Mouse (Mus musculus) adrenal gland, adult 2 months (tissue): ENCODE results near the gene Gpr4. TPM values are rescaled to one million over a fixed set of nuclear protein-coding genes. Genes with fewer than 3 reads are reported as not detected.
A peak's percentile ranks its signal among the peaks of the same experiment; 100 is the strongest.

ENCODE experiments used
- DNase-seq: peaks from one replicate; pipeline ENCODE4 v3.0.0; 2021
- microRNA-seq, 2 experiments: library from miRNA; unstranded; fragments of <30 nt; microRNA quantifications; one replicate each; pipeline ENCODE4 v1.2.0; 2021
- polyA plus RNA-seq: library from polyadenylated mRNA; depleted of rRNA; stranded (reverse); fragments of >200 nt; gene quantifications from 2 replicates; pipeline ENCODE4 v1.2.3, GENCODE M21; 2012; rRNA removed
- total RNA-seq, 2 experiments: library from RNA; stranded (reverse); gene quantifications; 2 replicates each; pipeline ENCODE4 v1.2.3; 2021

The Gpr4 gene
- total and polyA plus RNA-seq, 3 experiments, result 6.4 to 20.4 (median 11.8) TPM

DNA sequence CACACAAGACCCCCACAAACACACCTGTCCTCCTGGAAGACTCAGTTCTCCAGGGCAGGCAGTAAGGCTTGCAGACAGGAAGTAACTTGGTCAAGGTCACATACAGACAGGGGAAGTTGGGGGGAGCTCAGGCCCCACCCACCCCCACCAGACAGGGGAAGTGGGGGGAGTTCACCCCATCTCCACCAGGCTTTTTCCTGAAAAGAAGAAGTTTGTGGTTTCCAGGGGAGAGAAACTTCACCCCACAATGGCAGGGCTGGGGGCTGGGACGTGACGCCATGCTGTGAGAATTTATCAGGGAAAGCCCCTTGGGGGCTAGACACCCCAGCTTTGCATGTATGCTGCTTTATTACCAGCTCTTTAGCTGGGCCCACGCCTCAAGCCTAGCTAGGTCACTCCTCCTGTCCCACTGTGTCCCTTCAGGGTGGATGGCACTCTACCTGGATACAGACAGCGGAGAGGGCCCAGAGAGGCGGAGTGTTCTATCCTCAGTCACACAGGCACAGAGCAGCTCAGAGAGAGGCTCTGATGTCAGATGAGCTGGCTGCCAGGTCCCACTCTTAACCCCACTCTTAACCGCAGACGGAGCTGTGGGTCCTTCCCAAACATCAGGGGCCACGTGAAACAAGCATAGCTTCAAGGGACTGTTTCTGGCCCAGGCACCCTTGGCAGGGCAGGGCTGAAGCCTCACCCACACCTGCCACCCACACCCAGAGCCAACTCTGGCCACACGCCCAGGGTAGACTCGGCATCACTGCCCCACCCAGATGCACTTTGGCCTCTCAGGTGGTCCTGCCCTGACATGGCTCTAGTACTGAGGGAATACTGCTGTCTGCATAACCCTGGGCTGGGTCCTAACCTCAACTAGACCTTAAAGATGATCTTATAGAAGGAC, 53.8 kb downstream of the Gpr4 start:
- peak; percentile 37 for DNase-seq

DNA sequence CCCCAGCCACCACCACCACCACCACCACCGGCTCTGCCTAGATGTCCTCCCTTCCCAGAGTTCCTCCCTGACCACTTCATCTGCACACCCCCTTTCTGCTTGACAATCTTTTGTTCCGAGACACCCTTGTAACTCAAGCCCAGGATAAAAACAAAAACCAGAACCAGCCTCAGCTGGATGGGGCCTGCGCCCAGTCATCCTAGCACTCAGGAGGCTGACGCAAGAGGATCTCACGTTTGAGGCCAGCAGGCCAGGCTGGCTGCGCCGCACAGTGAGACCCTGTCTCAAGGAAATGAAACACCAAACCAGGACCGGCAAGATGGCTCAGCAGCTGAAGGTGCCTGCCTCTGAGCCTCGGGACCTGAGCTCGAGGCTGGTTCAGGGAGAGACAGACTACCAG, 54.7 kb downstream of the Gpr4 start:
- no peak for DNase-seq

DNA sequence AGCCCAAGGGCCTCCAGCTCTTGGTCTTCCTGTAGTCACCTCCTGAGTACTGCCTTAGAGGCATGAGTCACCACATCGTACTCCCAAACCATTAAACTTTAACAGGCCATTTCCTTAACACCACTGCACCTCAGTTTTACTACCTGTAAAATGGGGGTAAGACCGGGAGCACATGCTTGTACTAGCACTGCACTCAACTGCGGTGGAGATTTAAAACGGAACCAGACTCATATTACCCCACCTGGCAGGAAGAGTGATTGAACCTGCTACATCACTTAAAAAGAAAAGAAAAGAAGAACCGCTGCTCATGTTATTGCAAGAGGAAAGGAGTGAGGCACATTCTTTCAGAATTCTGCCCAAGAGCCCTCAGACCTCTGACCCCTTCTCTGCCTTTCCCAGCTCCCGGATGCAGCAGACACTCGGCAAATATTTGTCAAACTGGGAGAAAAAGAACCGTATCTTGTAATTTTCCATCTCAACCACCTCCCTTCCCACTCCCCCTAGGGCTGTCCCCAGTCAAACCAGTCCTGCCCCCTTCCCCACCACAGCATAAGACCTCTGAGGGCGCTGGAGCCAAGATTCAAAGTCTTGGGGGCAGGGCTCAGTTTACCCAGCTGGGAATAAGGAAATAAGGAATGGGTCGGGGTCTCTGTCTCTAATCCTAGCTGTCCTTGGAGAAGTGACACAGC, 56.8 kb downstream of the Gpr4 start:
- DNase-seq, result no peak

DNA sequence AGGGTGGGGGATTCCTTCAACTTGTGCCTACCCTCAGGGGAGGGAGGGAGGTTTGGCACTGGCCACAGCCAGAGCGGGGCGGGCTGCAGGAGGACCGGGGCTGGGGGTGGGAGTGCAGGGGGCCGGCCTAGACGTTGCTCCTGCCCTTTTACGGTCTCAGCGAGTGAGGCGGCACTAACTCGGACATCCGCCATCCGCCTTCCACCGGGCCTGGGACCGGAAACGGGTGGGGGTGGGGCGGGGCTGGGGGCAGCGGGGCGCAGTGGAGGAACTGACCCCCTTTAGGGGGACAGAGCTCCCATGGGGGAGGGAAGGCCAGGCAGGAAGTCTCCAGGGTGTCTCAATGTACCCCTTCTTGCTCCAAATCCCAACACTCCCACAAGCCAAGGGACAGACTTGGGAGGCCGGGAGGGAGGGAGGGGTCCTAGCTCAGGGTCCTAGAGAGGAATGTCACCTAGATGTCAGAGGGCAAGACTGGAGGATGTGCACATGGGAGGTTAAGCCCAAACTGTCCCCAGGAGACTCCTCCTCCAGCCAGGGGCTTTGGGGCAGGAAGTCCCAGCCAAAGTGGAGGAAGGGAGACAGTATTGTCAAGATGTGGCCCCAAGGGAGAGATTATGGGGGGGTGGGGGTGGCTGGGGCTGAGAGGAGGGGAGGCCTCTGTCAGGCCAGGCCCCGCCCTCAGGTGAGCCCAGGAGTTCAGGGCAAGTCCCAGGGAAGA, 57.5 kb downstream of the Gpr4 start:
- DNase-seq, result peak; percentile 77

DNA sequence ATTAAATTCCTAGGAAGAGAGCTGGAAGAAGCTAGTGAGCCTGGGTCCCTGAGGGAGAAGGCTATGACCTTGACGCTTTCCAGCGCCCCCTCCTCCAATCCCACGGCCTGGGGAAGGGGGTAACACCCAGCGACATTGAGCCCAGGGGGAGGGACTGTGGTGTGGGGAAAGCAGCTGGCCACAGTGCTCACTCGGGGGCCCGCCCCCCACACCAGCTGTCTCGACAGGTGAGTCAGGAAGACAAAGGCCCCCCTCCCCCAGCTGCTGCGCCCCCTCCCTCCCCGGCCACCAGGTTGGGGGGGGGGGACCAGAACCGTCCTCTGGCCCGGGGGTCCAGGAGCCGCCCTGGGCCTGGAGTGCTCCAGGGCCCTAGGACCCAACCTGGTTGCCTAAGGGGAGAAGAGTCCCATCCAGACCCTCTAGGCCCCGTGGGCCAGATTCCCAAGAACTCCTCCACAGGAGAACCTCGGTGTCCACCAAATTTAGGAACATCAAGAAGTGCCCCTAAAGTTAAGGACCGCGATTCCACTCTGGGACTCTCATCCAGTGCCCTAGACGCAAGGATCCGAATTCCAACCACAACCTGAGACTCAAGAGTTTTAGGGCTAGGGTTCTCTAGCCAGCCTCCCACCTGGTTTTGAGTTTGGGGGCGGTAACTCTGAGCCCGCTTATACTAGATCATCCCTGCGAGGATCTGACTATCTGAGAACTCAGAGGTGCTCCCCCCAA, 58.3 kb downstream of the Gpr4 start:
- peak; percentile 35 for DNase-seq

DNA sequence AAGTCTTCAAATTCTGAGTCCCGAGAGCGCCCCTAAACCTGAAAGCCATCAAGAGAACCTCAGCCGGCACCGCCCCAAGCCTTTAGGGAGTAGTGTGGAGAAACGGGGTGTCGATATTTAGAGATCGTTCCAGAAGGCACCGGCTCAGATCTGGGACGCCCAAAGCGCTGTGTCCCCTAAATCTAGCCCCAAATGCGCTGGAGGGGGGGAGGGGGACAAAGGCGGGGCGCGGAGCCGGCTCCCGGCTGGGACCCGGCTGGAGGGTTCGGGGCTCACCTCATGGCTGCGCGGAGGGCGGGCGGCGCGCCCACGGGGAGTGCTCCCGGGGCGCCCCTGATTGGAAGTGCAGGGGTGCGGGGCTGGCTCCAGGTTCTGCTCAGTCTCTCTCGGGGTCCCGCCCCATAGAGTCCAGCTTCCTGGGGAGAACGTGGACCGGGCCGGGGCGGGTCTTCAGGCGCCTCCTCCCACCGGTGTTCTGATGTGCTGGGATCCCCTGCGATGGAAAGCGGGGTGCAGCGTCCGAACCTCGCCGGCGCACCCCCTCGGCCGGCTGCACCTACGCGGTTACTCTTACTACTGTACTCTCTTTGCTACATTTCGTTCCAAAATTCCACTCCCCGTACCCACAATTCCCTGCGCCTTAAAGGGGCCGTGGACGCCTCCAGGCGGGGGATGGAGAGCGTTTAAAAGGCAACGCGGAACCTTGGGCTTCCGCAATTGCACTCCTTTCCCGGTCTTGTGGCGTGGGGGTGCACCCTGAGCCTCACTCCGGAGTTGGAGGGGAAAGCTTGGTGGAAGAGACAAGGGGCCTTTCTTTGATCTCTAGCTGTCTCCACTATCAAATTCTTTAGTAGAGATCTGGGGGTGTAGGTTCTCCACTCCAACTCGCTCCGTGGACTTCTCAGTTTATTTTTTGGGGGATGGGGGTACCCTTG, 59.2 kb downstream of the Gpr4 start, which contains the start of gene Vasp:
Gene Vasp (minus strand): TSS at position 580 of the 935 bp plus-strand sequence.
- peak; percentile 92 for DNase-seq

DNA sequence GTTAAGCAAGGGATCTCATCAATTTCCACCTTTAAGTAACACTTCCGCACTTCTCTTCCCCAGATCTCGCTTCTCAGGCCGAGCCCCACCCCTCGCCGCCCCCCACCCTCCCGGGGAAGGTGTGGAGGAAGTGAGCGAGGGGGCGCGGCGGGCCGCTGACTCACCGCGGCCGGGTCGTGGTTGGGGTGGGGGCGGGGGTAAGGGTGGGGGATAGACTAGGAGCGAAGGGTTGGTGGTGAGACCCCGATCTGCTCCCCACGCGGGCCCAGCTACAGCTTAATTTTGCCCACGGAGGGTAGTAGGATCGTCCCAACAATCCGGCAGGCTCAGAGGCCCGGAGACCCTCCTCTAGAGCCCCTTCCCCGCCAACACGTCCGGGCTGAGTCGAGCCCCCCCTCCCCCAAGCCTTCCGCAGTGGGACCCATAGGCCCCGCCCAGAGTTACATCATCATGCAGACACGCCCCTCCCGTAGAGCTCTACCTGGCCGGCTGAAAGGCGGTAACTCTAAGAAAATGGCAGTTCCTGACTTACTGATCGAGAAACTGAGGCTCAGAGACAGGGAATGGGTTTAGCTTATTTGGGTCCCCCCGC, 59.9 kb downstream of the Gpr4 start:
- peak; percentile 85 for DNase-seq

Small RNAs within 50 kb of the gene (microRNA-seq; reads per million reads assigned to microRNA genes)
- gene Mir330, result 609 to 772 reads per million in 2 experiments

Other genes with a start within 250 kb of the Gpr4 start
- gene Nanos2, start 225.1 kb upstream of the Gpr4 start, total RNA-seq, result not detected
- gene Nanos2, start 225.1 kb upstream of the Gpr4 start, polyA plus RNA-seq, result not detected in 2 replicates
- gene Mypop, start 221.3 kb upstream of the Gpr4 start, total RNA-seq, result 10 to 100 TPM in 1 of 2 experiments, 1 to 10 TPM in 1; 8.9 to 16.8 TPM
- 36.5 and 39.8 TPM in 2 replicates for gene Mypop, start 221.3 kb upstream of the Gpr4 start, polyA plus RNA-seq
- gene Irf2bp1, start 208.5 kb upstream of the Gpr4 start, total RNA-seq, result 10 to 100 TPM; 36.8 to 44.3 TPM
- gene Irf2bp1, start 208.5 kb upstream of the Gpr4 start, polyA plus RNA-seq, result 74.8 and 78.3 TPM in 2 replicates
- not detected for gene Foxa3, start 189.0 kb upstream of the Gpr4 start, total RNA-seq
- 0.08 and 0.24 TPM in 2 replicates for gene Foxa3, start 189.0 kb upstream of the Gpr4 start, polyA plus RNA-seq
- 100 to 1,000 TPM in 1 of 2 experiments, 10 to 100 TPM in 1; 94.4 to 103 TPM for gene Sympk, start 188.2 kb upstream of the Gpr4 start, total RNA-seq
- 123 and 159 TPM in 2 replicates for gene Sympk, start 188.2 kb upstream of the Gpr4 start, polyA plus RNA-seq
- gene Rsph6a, start 157.8 kb upstream of the Gpr4 start, total RNA-seq, result not detected
- gene Rsph6a, start 157.8 kb upstream of the Gpr4 start, polyA plus RNA-seq, result not detected in 2 replicates
- 10 to 100 TPM; 44.2 to 58.5 TPM for gene Dmwd, start 136.3 kb upstream of the Gpr4 start, total RNA-seq
- gene Dmwd, start 136.3 kb upstream of the Gpr4 start, polyA plus RNA-seq, result 144 and 152 TPM in 2 replicates
- 100 to 1,000 TPM; 130 to 142 TPM for gene Dmpk, start 128.7 kb upstream of the Gpr4 start, total RNA-seq
- gene Dmpk, start 128.7 kb upstream of the Gpr4 start, polyA plus RNA-seq, result 743 and 836 TPM in 2 replicates
- 10 to 100 TPM; 12.6 to 16.1 TPM for gene Six5, start 117.9 kb upstream of the Gpr4 start, total RNA-seq
- 77.3 and 86.0 TPM in 2 replicates for gene Six5, start 117.9 kb upstream of the Gpr4 start, polyA plus RNA-seq
- not detected for gene Gm4969, start 94.2 kb upstream of the Gpr4 start, total RNA-seq
- gene Gm4969, start 94.2 kb upstream of the Gpr4 start, polyA plus RNA-seq, result 0.04 TPM in 1 of 2 replicates, not detected in the other
- gene Fbxo46, start 92.7 kb upstream of the Gpr4 start, total RNA-seq, result 10 to 100 TPM; 11.9 to 12.8 TPM
- gene Fbxo46, start 92.7 kb upstream of the Gpr4 start, polyA plus RNA-seq, result 12.8 and 13.5 TPM in 2 replicates
- gene Qpctl, start 63.2 kb upstream of the Gpr4 start, total RNA-seq, result 10 to 100 TPM; 14.0 to 21.2 TPM
- 24.6 and 26.3 TPM in 2 replicates for gene Qpctl, start 63.2 kb upstream of the Gpr4 start, polyA plus RNA-seq
- gene Snrpd2, start 62.8 kb upstream of the Gpr4 start, total RNA-seq, result 10 to 100 TPM; 78.3 to 93.6 TPM
- gene Snrpd2, start 62.8 kb upstream of the Gpr4 start, polyA plus RNA-seq, result 5.3 and 7.9 TPM in 2 replicates
- gene Gipr, start 46.4 kb upstream of the Gpr4 start, total RNA-seq, result under 1 TPM; 0.41 to 0.58 TPM
- gene Gipr, start 46.4 kb upstream of the Gpr4 start, polyA plus RNA-seq, result 1.6 and 2.6 TPM in 2 replicates
- 10 to 100 TPM; 34.7 to 69.4 TPM for gene Eml2, start 36.1 kb upstream of the Gpr4 start, total RNA-seq
- gene Eml2, start 36.1 kb upstream of the Gpr4 start, polyA plus RNA-seq, result 58.2 and 59.7 TPM in 2 replicates
- 10 to 100 TPM; 31.2 to 43.5 TPM for gene Opa3, start 15.8 kb downstream of the Gpr4 start, total RNA-seq
- 30.2 and 32.3 TPM in 2 replicates for gene Opa3, start 15.8 kb downstream of the Gpr4 start, polyA plus RNA-seq
- gene Vasp, start 59.3 kb downstream of the Gpr4 start, total RNA-seq, result 10 to 100 TPM; 45.8 to 55.8 TPM
- 136 and 143 TPM in 2 replicates for gene Vasp, start 59.3 kb downstream of the Gpr4 start, polyA plus RNA-seq
- gene Ppm1n, start 67.5 kb downstream of the Gpr4 start, total RNA-seq, result not detected
- gene Ppm1n, start 67.5 kb downstream of the Gpr4 start, polyA plus RNA-seq, result 0.09 and 0.68 TPM in 2 replicates
- gene Rtn2, start 70.1 kb downstream of the Gpr4 start, total RNA-seq, result 1 to 10 TPM; 4.2 to 7.4 TPM
- gene Rtn2, start 70.1 kb downstream of the Gpr4 start, polyA plus RNA-seq, result 14.6 and 19.4 TPM in 2 replicates
- 10 to 100 TPM in 1 of 2 experiments, 1 to 10 TPM in 1; 5.8 to 34.5 TPM for gene Fosb, start 97.5 kb downstream of the Gpr4 start, total RNA-seq
- gene Fosb, start 97.5 kb downstream of the Gpr4 start, polyA plus RNA-seq, result 2.6 and 3.2 TPM in 2 replicates
- gene Ercc1, start 132.2 kb downstream of the Gpr4 start, total RNA-seq, result 10 to 100 TPM; 36.5 to 40.8 TPM
- gene Ercc1, start 132.2 kb downstream of the Gpr4 start, polyA plus RNA-seq, result 36.3 and 37.8 TPM in 2 replicates
- gene Cd3eap, start 146.9 kb downstream of the Gpr4 start, total RNA-seq, result 10 to 100 TPM; 13.2 to 13.3 TPM
- 12.3 and 21.5 TPM in 2 replicates for gene Cd3eap, start 146.9 kb downstream of the Gpr4 start, polyA plus RNA-seq
- gene Ppp1r13l, start 147.2 kb downstream of the Gpr4 start, total RNA-seq, result 1 to 10 TPM; 6.5 to 8.3 TPM
- 16.9 and 20.2 TPM in 2 replicates for gene Ppp1r13l, start 147.2 kb downstream of the Gpr4 start, polyA plus RNA-seq
- gene Ercc2, start 169.5 kb downstream of the Gpr4 start, total RNA-seq, result 10 to 100 TPM; 21.7 to 25.5 TPM
- gene Ercc2, start 169.5 kb downstream of the Gpr4 start, polyA plus RNA-seq, result 92.3 and 94.7 TPM in 2 replicates
- gene Klc3, start 191.6 kb downstream of the Gpr4 start, total RNA-seq, result 1 to 10 TPM in 1 of 2 experiments, under 1 TPM in 1; 0.98 to 5.2 TPM
- 1.3 and 3.7 TPM in 2 replicates for gene Klc3, start 191.6 kb downstream of the Gpr4 start, polyA plus RNA-seq
- gene Ckm, start 192.2 kb downstream of the Gpr4 start, total RNA-seq, result not detected
- 0.84 and 1.0 TPM in 2 replicates for gene Ckm, start 192.2 kb downstream of the Gpr4 start, polyA plus RNA-seq
- 10 to 100 TPM; 40.5 to 56.8 TPM for gene Mark4, start 246.3 kb downstream of the Gpr4 start, total RNA-seq
- 71.6 and 79.0 TPM in 2 replicates for gene Mark4, start 246.3 kb downstream of the Gpr4 start, polyA plus RNA-seq